Mouse (Mus musculus): ENCODE data around the gene 4932411N23Rik. TPM values are rescaled to one million over a fixed set of nuclear protein-coding genes. Genes with fewer than 3 reads are reported as not detected.
"Not testable (repeated sequence)": the region's sequence is repeated elsewhere in the genome, so short reads cannot be mapped to it uniquely, and the experiment has no call there.

4932411N23Rik gene
- not detected in 2 replicates for polyA plus RNA-seq (2015; fragmentation: Nextera tagmentation; extraction: Ambion mirVana)

DNA sequence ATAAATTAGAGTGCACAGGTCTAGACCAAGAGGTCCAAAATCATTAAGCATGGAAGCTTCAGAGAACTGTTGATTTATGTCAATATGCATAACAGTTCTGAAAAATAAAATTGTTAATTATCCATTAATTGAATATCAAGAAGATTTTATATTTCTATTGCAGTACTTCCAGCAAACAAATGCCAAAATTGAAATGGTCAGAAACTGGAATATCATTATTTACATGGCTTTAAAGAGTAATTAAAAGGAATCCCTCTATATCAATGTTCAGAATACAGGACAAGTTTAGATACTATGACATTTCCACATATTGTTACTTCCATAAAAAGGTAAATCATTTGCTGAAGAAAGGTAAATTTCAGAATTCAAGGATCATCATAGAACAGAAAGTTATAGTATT lies at the start of gene 4932411N23Rik:
TSS of gene 4932411N23Rik (minus strand) at position 101 of the 400 bp plus-strand sequence.
- no peaks in the 10 kb centered on the region for H3K36me3 ChIP-seq
- H3K4me3 ChIP-seq, result no peak within 1 kb of the TSS
- H3K27ac ChIP-seq, result no peak within 1 kb of the TSS
- H3K9me3 ChIP-seq, result no peaks in the 10 kb centered on the region
- no peak within 1 kb of the TSS for H3K4me2 ChIP-seq
- H3K9ac ChIP-seq, result no peak within 1 kb of the TSS
- no peaks in the 10 kb centered on the region for H3K27me3 ChIP-seq
- no peak for ATAC-seq (ENCODE audit: low FRiP score)
- H3K4me1 ChIP-seq (replicated peaks), result no peaks in the 10 kb centered on the region

DNA sequence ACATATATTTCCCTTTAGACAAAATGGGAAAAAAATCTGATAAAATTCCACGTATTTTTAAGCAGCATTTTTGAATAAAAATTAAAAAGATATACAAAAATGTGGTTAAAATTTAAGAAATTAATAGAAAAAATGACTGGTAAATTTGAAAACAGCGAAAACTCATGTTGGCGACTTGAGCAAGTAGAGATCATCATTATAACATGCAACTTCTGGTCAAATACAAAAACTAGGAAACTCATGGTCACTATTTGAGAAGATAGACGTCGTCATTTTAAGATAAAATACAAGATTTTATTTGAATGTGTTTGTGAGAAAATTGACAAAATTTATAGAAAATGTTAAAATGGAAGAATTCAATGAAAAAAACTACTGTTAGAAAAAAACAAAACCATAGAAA lies 35.8 kb downstream of the 4932411N23Rik start:
- no peaks in the 10 kb centered on the region for H3K27me3 ChIP-seq
- no peak for ATAC-seq (ENCODE audit: low FRiP score)
- no peak overlapping the region for H3K27ac ChIP-seq
- H3K4me1 ChIP-seq (replicated peaks), result no peaks in the 10 kb centered on the region
- no peaks in the 10 kb centered on the region for H3K36me3 ChIP-seq
- no peak overlapping the region for H3K4me2 ChIP-seq
- no peak overlapping the region for H3K9ac ChIP-seq
- H3K9me3 ChIP-seq, result no peaks in the 10 kb centered on the region
- H3K4me3 ChIP-seq, result no peak overlapping the region
- 89% methylated on average over 5 of the region's 5 CpGs for whole genome bisulfite sequencing

DNA sequence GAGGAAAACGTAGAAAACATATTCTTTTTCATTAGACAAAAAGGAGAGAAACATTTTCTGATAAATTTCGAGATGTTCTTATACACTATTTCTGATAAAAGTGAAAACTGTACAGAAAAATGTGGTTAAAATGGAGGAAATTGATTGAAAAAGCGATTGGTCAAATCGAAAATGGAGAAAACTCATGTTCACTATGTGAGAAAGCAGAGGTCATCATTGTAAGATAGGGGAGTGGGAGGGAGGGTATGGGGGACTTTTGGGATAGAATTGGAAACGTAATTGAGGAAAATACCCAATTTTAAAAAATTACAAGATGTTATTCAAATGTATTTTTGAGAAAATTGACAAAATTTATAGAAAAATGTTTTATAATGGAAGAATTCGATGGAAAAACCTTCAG lies 38.0 kb downstream of the 4932411N23Rik start:
- ATAC-seq (ENCODE audit: low FRiP score); H3K27ac ChIP-seq; H3K9me3 ChIP-seq; H3K4me2 ChIP-seq; H3K4me1 ChIP-seq (replicated peaks); H3K9ac ChIP-seq; H3K36me3 ChIP-seq; H3K4me3 ChIP-seq; H3K27me3 ChIP-seq: not testable (repeated sequence)
- 88% methylated on average over 5 of the region's 6 CpGs for WGBS

DNA sequence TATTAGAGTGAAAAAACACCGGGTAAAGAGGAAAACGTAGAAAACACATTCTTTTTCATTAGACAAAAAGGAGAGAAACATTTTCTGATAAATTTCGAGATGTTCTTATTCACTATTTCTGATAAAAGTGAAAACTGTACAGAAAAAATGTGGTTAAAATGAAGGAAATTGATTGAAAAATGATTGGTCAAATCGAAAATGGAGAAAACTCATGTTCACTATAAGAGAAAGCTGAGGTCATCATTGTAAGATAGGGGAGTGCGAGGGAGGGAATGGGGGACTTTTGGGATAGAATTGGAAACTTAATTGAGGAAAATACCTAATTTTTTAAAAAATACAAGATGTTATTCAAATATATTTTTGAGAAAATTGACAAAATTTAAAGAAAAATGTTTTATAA lies 40.8 kb downstream of the 4932411N23Rik start:
- H3K9me3 ChIP-seq; H3K36me3 ChIP-seq; H3K9ac ChIP-seq; H3K27me3 ChIP-seq; H3K4me3 ChIP-seq; ATAC-seq (ENCODE audit: low FRiP score); H3K27ac ChIP-seq; H3K4me1 ChIP-seq (replicated peaks); H3K4me2 ChIP-seq: not testable (repeated sequence)
- WGBS, result 81% methylated on average over 5 of the region's 5 CpGs

DNA sequence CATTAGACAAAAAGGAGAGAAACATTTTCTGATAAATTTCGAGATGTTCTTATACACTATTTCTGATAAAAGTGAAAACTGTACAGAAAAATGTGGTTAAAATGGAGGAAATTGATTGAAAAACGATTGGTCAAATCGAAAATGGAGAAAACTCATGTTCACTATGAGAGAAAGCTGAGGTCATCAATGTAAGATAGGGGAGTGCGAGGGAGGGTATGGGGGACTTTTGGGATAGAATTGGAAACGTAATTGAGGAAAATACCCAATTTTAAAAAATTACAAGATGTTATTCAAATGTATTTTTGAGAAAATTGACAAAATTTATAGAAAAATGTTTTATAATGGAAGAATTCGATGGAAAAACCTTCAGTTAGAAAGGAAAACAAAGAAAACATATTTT lies 42.2 kb downstream of the 4932411N23Rik start:
- not testable (repeated sequence) for H3K4me1 ChIP-seq (replicated peaks); H3K9me3 ChIP-seq; H3K4me3 ChIP-seq; H3K27me3 ChIP-seq; H3K4me2 ChIP-seq; ATAC-seq (ENCODE audit: low FRiP score); H3K36me3 ChIP-seq; H3K9ac ChIP-seq; H3K27ac ChIP-seq
- 77% methylated on average over 5 of the region's 6 CpGs for WGBS

Other genes starting within 250 kb of the 4932411N23Rik start
- not detected in 2 replicates for gene Gm382, start 224.1 kb upstream of the 4932411N23Rik start, polyA plus RNA-seq (2015; fragmentation: Nextera tagmentation; extraction: Ambion mirVana)